Mouse (Mus musculus): ENCODE measurements around the gene Mrpl44.

DNA sequence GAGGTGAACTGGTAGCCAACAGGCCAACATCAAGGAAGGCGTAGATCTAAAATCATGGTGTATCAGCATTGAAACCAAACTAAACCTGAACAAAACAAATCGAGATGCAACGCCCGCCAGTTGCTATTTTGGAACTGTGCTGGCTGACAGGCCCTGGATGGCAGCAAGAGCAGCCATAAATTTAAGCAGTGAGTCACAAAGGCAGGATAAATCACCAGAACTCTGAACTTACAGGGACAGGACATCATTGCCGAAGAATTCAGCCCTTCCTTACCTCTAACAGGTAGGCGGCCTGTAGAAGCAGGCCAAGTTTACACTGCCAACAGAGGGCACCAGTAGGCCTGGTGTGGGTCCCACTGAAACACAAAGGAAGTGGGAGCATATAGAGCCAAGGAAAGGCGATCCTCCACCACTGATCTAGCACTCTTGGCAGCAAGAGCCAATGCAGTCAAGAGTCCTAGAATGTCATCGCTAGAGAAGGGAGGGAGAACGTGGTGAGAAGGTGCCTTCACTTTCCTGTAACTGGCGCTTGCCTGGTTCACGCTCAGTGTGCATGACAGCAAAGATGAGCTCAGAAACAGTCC is 43.6 kb downstream of the Mrpl44 start:
- TF ChIP-seq EP300 (IDR thresholded peaks at IDR 0.05; ENCODE audit: insufficient read depth, low read depth, low read length) (no peak), CTCF (IDR thresholded peaks at IDR 0.05; ENCODE audit: low read depth, low read length) (no peak)
